Mouse (Mus musculus): ENCODE results near the gene Prss44.
A peak's percentile ranks its signal among the peaks of the same experiment; 100 is the strongest.
"Not testable (repeated sequence)": the region's sequence is repeated elsewhere in the genome, so short reads cannot be mapped to it uniquely, and the experiment has no call there.

Prss44 gene

GRCm38 (mm10) chr9:110813789-110814188 lies at the start of gene Prss44:
TSS of gene Prss44 (plus strand) at chr9:110813994.
- DNase-seq (ENCODE audit: low spot score in 2 of 2), result no peak

GRCm38 (mm10) chr9:110772336-110772735 lies 41.5 kb upstream of the Prss44 start:
- no peak for DNase-seq (ENCODE audit: low spot score in 2 of 2)

DNA sequence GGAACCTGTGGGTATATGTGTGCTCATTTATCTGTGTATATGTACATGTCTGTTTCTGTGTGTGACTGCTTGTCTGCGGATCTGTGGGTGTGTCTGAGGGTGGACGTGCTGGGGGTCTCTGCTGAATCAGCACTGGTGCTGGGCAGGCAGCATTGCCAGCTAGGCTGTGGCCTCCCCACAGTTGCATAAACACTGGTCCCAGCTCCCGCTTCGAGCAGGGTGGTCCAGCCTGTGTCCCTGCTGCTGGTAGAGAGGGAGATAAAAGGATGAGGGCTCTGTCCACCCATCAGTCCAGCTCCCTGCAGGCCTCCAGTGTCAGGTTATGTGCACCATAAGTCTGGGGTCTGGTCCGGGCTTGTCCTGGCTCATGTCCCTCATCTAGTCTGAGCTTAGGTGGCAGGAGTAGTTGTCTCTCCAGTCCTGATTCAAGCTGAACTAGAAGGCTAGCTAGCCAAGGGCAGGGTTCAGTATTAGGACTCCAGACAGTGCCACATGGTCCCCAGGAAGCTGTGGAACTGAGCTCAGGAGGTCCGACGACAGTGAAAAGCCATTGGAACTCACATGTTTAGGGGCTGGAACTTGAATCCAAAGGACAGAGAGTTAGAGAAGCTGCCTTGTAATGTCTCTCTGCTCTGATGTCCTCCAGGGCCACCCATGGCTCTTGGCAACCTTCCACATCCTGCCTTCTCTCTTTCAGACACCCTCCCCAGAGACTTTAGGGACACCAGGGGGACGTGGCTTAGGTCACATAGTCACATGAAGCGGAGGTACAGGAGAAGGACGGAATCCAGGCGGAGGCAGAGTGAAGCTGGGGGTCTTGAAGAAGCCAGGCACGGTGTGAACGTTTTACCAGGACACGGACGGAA lies 39.2 kb upstream of the Prss44 start:
- DNase-seq (ENCODE audit: low spot score in 2 of 2), result no peak

- DNase-seq (ENCODE audit: low spot score in 2 of 2), result no peak
Measured at GRCm38 (mm10) chr9:110775269-110776022, 38.3 kb upstream of the Prss44 start.

DNA sequence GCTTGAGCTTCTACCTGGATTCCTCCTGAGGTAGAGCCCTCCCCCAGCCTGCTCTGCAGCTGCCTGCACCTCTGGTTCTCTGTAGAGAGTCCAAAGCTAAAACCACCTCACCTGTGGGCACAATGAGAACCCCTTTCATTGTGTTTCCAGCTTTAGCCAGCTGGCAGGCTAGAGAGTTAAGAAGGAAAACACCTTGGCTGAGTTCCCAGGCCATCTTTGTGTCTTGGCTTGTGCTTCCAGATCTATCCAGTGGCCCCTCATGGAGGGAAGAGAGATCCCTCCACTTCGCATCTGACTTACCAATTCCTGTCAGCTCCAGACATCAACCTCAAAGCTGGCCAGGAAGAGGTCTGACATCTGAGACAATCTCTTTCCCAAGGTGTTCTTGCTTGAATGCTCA lies 35.7 kb upstream of the Prss44 start:
- no peak for DNase-seq (ENCODE audit: low spot score in 2 of 2)

DNA sequence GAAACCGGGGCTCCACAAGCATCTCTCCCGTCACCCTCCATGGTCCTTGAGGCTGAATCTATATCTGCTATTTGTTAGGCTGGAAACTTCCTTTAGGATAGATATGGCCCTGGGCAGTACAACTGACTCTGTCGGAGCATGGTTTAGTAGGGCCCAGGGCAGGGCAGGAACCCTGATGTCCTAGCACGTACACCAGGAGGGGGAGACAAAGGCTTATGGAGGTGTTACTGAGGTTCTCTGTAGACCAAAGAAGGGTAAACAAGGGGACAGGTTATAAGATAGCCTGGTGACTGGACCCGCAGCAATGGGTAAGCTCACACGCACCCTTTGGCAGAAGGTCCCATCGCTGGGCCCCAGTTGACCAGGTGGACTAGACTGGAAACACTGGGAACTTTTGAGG lies 35.2 kb upstream of the Prss44 start:
- no peak for DNase-seq (ENCODE audit: low spot score in 2 of 2)

DNA sequence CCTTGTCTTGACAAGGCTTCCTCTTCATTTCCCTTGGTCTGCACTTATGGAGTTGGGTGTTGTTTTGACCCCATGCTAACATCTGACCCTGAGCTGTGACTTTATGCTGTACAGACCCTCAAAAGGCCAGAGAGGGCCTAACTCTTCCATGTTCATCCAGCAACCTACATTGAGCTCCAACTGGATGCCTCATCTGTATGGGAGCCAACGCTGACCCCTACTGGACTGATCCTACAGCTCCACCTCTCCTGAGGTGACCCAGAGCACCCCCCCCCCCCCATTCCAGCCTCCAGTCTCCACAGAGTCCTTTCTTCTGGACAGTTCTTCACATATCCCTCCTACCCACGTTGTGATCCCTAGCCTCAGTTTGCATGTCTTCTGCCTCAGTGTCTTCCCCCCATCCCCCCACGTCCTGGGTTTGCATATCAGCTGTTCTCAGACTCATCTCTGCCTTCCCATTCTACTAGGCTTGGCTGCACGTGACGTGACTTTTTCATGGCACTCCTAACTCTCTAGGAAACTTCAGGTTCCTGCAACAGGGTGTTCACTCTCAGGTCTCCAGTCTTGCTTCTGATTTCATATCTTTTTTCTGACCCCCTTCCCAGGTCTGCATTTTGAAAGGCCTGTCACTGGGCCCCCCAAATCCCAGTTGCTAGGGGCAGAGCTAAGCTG lies 34.4 kb upstream of the Prss44 start:
- DNase-seq (ENCODE audit: low spot score in 2 of 2), result no peak

DNA sequence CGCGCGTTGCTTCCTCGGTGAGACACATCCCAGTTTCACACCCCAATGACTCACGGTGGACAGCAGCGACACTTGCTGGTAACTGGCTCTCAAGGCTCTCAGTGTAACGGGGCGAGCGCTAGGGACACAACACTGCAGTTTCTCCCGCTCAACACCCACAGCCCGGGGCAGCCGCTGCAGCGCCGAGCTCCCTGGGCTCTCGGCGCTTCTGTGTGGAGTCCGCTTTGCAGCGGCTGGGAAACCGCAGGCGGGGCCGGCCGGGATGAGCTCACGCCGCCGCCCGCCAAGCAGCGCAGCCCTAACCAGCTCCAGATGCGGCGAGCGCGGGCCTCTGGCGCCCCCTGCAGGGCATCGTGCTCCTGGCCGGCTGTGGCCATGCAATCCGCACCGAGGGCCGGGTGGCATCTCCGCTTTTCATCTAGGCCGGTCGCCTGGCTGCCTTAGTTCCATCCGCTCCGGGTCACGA lies 32.5 kb upstream of the Prss44 start:
- peak; percentile 73 to 96 for DNase-seq (ENCODE audit: low spot score in 2 of 2)

DNA sequence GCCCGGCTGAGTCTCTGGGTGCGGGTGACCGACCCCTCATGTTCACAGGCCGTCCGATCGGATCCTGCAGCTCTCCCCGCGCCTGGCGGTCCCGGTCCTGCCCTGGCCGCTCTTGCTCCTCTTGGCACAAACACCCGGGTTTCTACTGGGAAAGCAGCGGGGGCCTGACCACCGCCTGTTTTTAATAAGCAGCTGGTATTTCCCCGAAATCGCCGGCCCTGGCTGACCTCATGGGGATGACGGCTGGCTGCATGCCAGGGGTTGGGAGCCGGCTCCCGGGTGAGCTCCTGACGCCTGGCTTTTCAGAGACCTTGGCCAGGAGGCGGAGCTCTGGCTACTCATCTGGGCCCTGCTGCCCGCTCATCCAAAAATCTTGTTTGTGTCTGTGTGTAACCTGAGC lies 32.1 kb upstream of the Prss44 start:
- DNase-seq (ENCODE audit: low spot score in 2 of 2), result peak; percentile 12 to 16

GRCm38 (mm10) chr9:110783611-110784010 lies 30.2 kb upstream of the Prss44 start:
- no peak for DNase-seq (ENCODE audit: low spot score in 2 of 2)

DNA sequence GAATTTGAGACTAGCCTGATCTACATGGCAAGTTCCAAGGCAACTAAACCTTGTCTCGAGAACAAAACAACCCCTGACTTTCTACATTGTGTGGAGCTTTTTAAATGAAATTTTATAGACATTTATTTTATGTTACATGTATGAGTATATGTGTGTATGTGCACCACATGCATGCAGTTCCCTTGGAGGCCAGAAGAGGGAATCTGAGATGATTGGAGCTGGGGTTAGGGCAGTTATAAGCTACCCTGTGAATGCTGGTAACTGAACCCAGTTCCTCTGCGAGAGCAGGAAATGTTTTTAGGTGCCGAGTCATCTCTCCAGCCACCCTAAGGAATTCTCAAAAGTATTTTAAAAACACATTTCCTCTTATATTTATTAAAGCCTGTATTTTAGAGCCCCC lies 25.6 kb upstream of the Prss44 start:
- no peak for DNase-seq (ENCODE audit: low spot score in 2 of 2)

DNA sequence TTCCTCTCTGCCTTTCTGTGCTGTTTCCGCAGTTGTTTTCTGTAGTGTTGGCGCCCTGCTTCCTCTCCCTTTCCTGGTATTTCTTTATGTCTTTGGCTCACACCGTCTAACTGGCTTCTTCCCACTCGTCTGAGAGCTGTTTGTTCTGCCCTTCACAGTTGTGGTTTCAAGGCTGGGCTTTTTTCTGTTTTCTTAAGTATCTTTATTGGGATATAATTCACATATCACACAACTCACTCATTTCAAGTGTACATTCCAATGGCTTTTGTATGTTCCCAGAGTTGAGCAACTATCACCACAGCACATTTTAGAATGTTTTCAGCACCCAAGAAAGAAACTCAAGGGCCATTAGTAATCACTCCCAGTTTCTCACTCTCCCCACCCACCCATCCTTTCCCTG lies 23.3 kb upstream of the Prss44 start:
- no peak for DNase-seq (ENCODE audit: low spot score in 2 of 2)

GRCm38 (mm10) chr9:110797013-110797412 lies 16.8 kb upstream of the Prss44 start:
- DNase-seq (ENCODE audit: low spot score in 2 of 2), result no peak

DNA sequence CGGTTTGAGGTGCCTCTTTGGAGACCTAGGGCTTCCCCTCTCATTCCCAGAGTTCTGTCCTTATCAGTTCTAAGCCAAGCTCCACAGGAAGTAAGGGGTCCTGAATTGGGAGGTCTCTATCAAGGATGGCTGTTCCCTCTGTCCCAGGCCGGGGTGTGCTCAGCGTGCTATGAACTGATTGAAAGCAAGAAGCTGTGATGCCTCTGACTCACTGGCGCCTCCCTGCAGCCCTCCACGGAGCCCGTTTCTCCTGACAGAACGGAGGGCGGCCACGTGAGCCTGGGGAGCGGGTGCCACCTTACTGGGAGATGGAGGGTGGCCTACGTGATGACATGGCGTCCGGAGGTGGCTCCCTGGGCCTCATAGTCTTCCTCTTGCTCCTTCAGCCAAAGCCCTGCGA lies 15.9 kb upstream of the Prss44 start, which contains the start of gene Prss42:
Prss42 (plus strand) TSS at position 301 of the 400 bp plus-strand sequence.
- DNase-seq (ENCODE audit: low spot score in 2 of 2), result no peak

DNA sequence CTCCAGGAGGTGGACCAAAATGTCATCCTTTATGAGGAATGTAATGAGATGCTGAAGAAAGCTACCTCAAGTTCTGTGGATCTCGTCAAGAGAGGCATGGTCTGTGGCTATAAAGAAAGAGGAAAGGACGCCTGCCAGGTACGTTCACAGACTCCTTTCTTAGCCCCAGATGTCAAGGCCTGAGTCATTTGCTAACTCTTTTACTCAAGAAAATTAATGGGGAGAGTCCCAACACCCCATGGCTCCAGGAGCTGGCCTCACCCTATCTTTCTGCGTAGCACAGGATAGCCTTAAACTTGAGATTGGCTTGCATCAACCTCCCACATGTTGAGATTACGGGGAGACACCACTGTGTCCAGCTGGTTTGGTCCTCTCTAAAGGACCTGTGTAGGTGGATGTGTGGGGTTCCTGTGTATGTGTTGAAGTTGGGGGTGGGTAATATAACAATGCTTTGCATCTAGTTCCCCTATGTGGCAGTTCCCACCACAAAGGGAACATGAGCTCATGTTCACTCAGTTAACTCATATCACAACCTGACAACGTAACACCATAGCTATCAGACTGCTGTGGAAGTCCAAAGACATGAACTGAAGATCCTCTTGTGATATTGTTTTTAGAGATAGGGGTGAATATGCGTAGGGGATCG lies 12.8 kb upstream of the Prss44 start:
- DNase-seq (ENCODE audit: low spot score in 2 of 2), result no peak

GRCm38 (mm10) chr9:110803294-110803693 lies 10.5 kb upstream of the Prss44 start:
- no peak for DNase-seq (ENCODE audit: low spot score in 2 of 2)

DNA sequence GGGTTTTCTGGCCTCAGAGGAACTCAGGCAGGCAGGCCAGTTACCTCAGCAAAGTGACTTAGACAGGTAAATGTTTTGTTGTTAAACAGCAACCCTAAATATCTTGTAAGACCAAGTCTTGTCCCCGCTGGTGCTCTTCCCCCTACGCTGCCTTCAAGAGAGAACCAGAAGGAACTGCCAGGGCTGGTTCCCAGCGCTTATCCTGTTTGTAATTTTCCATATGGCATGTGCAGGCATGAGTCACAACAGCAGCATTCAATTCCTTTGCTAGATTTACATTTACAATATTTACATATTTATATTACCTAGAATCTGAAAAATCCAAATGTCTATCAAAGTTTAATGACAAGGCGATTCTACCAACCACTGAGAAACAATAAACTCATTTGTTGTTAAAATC lies 3.7 kb upstream of the Prss44 start:
- no peak for DNase-seq (ENCODE audit: low spot score in 2 of 2)

DNA sequence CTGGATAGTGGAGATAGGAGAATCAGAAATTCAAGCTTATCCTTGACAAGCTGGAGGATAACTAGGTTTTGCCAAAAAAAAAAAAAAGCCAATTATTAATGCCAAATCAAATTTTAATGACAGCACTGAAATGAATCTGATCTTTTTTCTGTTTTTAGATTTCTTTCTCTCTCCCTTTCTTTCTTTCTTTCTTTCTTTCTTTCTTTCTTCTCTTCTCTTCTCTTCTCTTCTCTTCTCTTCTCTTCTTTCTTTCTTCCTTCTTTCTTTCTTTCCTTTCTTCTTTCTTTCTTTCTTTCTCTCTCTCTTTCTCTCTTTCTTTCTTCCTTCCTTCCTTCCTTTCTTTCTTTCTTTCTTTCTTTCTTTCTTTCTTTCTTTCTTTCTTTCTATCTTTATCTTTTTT lies 6.8 kb downstream of the Prss44 start:
- DNase-seq (ENCODE audit: low spot score in 2 of 2), result not testable (repeated sequence)

- DNase-seq (ENCODE audit: low spot score in 2 of 2), result no peak
Measured at GRCm38 (mm10) chr9:110821436-110821835, 7.6 kb downstream of the Prss44 start.

DNA sequence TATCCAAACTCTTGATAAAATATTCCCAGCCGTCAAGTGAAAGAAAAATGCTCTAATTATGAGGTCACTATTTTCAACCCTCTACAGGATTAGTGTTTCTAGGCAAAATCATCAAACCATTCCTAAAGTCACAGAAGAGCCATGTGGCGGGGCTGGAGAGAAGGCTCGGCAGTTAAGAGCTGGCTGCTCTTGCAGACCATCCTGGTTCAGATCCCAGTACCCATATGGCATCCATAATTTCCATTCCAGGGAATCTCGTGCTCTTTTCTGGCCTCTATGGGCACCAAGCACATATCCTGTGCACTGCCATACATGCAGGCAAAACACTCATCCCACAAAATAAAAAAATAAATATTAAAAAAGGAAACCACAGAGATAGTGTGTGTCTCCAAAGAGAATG lies 11.6 kb downstream of the Prss44 start:
- DNase-seq (ENCODE audit: low spot score in 2 of 2), result no peak

DNA sequence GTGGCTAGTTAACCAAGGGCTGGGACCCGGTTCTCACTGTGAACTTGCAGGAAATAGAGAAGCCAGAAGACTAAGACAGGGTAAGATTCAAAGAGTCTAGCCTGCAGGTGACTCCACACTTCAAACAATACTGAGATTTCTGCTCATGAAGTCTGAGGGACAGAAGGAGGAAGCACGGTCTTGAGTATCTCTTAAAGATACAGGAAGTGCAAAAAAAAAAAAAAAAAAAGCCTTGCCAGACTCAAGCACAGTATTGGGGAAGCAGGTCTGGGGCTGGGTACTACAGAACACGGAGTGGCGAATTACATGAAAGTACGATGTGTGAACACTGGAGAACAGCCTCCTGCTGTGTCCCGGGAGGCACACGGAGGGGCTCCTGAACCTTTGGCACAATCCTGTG lies 12.0 kb downstream of the Prss44 start:
- DNase-seq (ENCODE audit: low spot score in 2 of 2), result no peak

GRCm38 (mm10) chr9:110826390-110826789 lies 12.6 kb downstream of the Prss44 start, which contains the start of gene Prss43:
TSS of gene Prss43 (plus strand) at chr9:110826690.
- no peak for DNase-seq (ENCODE audit: low spot score in 2 of 2)
